Mouse (Mus musculus): ENCODE data around the gene St5. TPM values are rescaled to one million over a fixed set of nuclear protein-coding genes. Genes with fewer than 3 reads are reported as not detected.

St5 gene
- polyA plus RNA-seq, 1 experiment = 47.6 TPM

DNA sequence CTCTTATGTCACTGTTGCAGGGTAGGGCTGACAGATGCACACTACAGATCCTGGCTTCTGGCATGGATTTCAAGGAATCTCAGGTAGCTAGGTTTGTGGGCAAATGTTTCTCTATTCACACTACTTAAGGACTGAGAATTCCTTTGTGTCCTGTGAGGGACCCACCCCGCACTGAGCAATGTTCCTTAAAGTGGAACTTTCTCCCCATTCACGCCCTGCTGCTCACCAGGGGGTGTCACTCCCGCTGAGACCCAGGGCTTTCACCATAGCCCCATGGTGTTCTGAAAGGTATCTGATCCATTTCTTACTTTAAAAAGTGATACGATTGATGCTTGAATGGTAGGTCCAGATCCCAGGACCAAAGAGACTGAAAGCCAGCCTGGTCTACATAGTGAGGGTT, 684 bp downstream of the St5 start:
- TF ChIP-seq CTCF (conservative IDR thresholded peaks at IDR 0.05; ENCODE audit: insufficient read depth, insufficient read length, low read depth, low read length) (no peak), POLR2A (IDR thresholded peaks at IDR 0.05; ENCODE audit: low read depth, low read length) (no peak)
- H3K27me3 ChIP-seq (replicated peaks; ENCODE audit: control insufficient read depth, insufficient read depth, low read length) = no peaks in the 10 kb centered on the region
- no peak overlapping the region for H3K27ac ChIP-seq (ENCODE audit: insufficient read depth, low read depth, low read length)
- 61% methylated on average over 4 of the region's 4 CpGs for WGBS
- H3K4me1 ChIP-seq (ENCODE audit: control insufficient read depth, insufficient read depth, low read length) = peaks cover 9% of the 10 kb centered on the region; the same call in 1 of the 2 replicates
- no peak for DNase-seq
- H3K36me3 ChIP-seq (ENCODE audit: control insufficient read depth, insufficient read depth, low read length) = no peaks in the 10 kb centered on the region
- no peak overlapping the region; the same call in 1 of the 2 replicates for H3K4me3 ChIP-seq (ENCODE audit: insufficient read depth, low read depth, low read length)

- Histone ChIP-seq H3K4me1 (ENCODE audit: control insufficient read depth, insufficient read depth, low read length) (peaks cover 9% of the 10 kb centered on the region; the same call in 1 of the 2 replicates), H3K36me3 (ENCODE audit: control insufficient read depth, insufficient read depth, low read length) (no peaks in the 10 kb centered on the region), H3K27me3 (replicated peaks; ENCODE audit: control insufficient read depth, insufficient read depth, low read length) (no peaks in the 10 kb centered on the region), H3K4me3 (ENCODE audit: insufficient read depth, low read depth, low read length) (no peak overlapping the region), H3K27ac (ENCODE audit: insufficient read depth, low read depth, low read length) (no peak overlapping the region)
- no peak for DNase-seq
- 0 out of 2 replicates have a peak, but pooled peaks have one; percentile 6 for TF ChIP-seq CTCF (conservative IDR thresholded peaks at IDR 0.05; ENCODE audit: insufficient read depth, insufficient read length, low read depth, low read length)
- no peak for TF ChIP-seq POLR2A (IDR thresholded peaks at IDR 0.05; ENCODE audit: low read depth, low read length)
Observed at GRCm38 (mm10) chr7:109700213-109700612, 3.2 kb downstream of the St5 start.

- WGBS = 95% methylated on average over 10 of the region's 10 CpGs
- DNase-seq = no peak
- TF ChIP-seq CTCF (conservative IDR thresholded peaks at IDR 0.05; ENCODE audit: insufficient read depth, insufficient read length, low read depth, low read length) (no peak), POLR2A (IDR thresholded peaks at IDR 0.05; ENCODE audit: low read depth, low read length) (no peak)
- Histone ChIP-seq H3K36me3 (ENCODE audit: control insufficient read depth, insufficient read depth, low read length) (no peaks in the 10 kb centered on the region), H3K4me1 (ENCODE audit: control insufficient read depth, insufficient read depth, low read length) (no peaks in the 10 kb centered on the region), H3K27me3 (replicated peaks; ENCODE audit: control insufficient read depth, insufficient read depth, low read length) (no peaks in the 10 kb centered on the region), H3K4me3 (ENCODE audit: insufficient read depth, low read depth, low read length) (no peak overlapping the region), H3K27ac (ENCODE audit: insufficient read depth, low read depth, low read length) (no peak overlapping the region)
Observed at GRCm38 (mm10) chr7:109695339-109695726, 8.1 kb downstream of the St5 start.

DNA sequence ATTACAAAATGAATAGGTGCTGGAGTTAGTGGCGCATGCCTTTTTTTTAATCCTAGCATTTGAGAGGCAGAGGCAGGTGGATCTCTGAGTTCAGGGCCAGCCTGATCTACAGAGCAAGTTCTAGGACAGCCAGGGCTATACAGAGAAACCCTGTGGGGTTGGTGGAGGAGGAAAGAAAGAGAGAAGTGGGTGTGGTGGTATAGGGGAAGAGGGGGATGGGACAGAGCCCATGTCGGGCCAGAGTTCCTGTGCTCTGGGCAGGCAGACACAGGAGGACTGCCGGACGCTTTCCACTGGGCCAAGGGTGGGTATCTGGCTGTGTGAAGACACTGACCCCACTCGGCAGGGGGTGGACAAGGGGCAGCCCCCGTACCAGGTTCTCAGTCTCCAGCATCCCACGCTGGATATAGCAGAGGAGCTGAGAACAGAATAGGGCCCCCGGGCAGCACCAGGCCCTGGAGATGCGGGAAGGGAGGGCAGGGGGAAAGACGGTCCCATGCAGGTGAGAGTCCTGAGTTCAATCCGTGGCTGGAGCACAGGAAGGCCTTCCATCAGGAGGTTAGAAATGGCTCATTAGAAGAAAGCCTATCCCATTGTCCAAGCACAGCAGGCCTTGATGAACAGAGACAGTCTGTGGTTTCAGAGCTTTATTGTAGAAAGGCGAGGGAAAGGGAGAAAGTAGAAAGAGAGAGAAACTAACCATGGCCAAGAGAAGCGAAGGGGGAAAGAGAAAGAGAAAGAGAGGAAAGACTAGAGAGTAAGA, 8.6 kb downstream of the St5 start:
- no peaks in the 10 kb centered on the region for H3K36me3 ChIP-seq (ENCODE audit: control insufficient read depth, insufficient read depth, low read length)
- no peaks in the 10 kb centered on the region for H3K27me3 ChIP-seq (replicated peaks; ENCODE audit: control insufficient read depth, insufficient read depth, low read length)
- WGBS = 89% methylated on average over 13 of the region's 13 CpGs
- H3K4me3 ChIP-seq (ENCODE audit: insufficient read depth, low read depth, low read length) = no peak overlapping the region
- TF ChIP-seq CTCF (conservative IDR thresholded peaks at IDR 0.05; ENCODE audit: insufficient read depth, insufficient read length, low read depth, low read length) (no peak), POLR2A (IDR thresholded peaks at IDR 0.05; ENCODE audit: low read depth, low read length) (no peak)
- DNase-seq = no peak
- H3K4me1 ChIP-seq (ENCODE audit: control insufficient read depth, insufficient read depth, low read length) = no peaks in the 10 kb centered on the region
- H3K27ac ChIP-seq (ENCODE audit: insufficient read depth, low read depth, low read length) = no peak overlapping the region

DNA sequence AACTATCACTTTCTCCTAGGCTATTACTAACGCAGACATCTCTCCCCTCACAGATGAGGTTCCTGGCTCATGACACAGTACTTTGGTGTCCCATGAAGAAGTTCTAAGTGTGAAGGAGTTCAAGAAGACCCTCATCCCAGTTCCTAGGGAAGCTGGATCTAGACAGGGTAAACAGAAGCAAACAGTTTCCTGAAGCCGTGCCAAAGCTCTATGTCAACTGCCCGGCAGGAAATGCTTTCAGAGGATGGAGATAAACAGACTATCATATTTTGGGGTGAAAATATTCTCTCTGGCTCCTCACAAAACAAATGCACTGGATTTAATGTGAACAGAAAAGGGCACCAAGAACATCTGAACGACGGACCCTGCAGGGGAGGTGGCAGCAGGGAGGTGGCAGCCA, 12.4 kb downstream of the St5 start:
- H3K27me3 ChIP-seq (replicated peaks; ENCODE audit: control insufficient read depth, insufficient read depth, low read length) = no peaks in the 10 kb centered on the region
- H3K4me1 ChIP-seq (ENCODE audit: control insufficient read depth, insufficient read depth, low read length) = no peaks in the 10 kb centered on the region
- TF ChIP-seq POLR2A (IDR thresholded peaks at IDR 0.05; ENCODE audit: low read depth, low read length) (no peak), CTCF (conservative IDR thresholded peaks at IDR 0.05; ENCODE audit: insufficient read depth, insufficient read length, low read depth, low read length) (no peak)
- peak; percentile 64 for DNase-seq
- no peak overlapping the region for H3K4me3 ChIP-seq (ENCODE audit: insufficient read depth, low read depth, low read length)
- 69% methylated on average over 5 of the region's 5 CpGs for WGBS
- H3K36me3 ChIP-seq (ENCODE audit: control insufficient read depth, insufficient read depth, low read length) = no peaks in the 10 kb centered on the region
- H3K27ac ChIP-seq (ENCODE audit: insufficient read depth, low read depth, low read length) = peak overlapping the region; percentile 86; the same call in 1 of the 2 replicates

GRCm38 (mm10) chr7:109690101-109690500, 13.3 kb downstream of the St5 start:
- 94% methylated on average over 3 of the region's 3 CpGs for WGBS
- H3K4me3 ChIP-seq (ENCODE audit: insufficient read depth, low read depth, low read length) = no peak overlapping the region
- DNase-seq = no peak
- TF ChIP-seq POLR2A (IDR thresholded peaks at IDR 0.05; ENCODE audit: low read depth, low read length) (no peak), CTCF (conservative IDR thresholded peaks at IDR 0.05; ENCODE audit: insufficient read depth, insufficient read length, low read depth, low read length) (no peak)
- H3K27ac ChIP-seq (ENCODE audit: insufficient read depth, low read depth, low read length) = no peak overlapping the region
- H3K27me3 ChIP-seq (replicated peaks; ENCODE audit: control insufficient read depth, insufficient read depth, low read length) = no peaks in the 10 kb centered on the region
- no peaks in the 10 kb centered on the region for H3K4me1 ChIP-seq (ENCODE audit: control insufficient read depth, insufficient read depth, low read length)
- no peaks in the 10 kb centered on the region for H3K36me3 ChIP-seq (ENCODE audit: control insufficient read depth, insufficient read depth, low read length)

- no peak overlapping the region for H3K4me3 ChIP-seq (ENCODE audit: insufficient read depth, low read depth, low read length)
- H3K27me3 ChIP-seq (replicated peaks; ENCODE audit: control insufficient read depth, insufficient read depth, low read length) = no peaks in the 10 kb centered on the region
- 50% methylated on average over 9 of the region's 9 CpGs for WGBS
- TF ChIP-seq POLR2A (IDR thresholded peaks at IDR 0.05; ENCODE audit: low read depth, low read length) (no peak), CTCF (conservative IDR thresholded peaks at IDR 0.05; ENCODE audit: insufficient read depth, insufficient read length, low read depth, low read length) (no peak)
- no peaks in the 10 kb centered on the region for H3K36me3 ChIP-seq (ENCODE audit: control insufficient read depth, insufficient read depth, low read length)
- no peak overlapping the region for H3K27ac ChIP-seq (ENCODE audit: insufficient read depth, low read depth, low read length)
- H3K4me1 ChIP-seq (ENCODE audit: control insufficient read depth, insufficient read depth, low read length) = no peaks in the 10 kb centered on the region
- DNase-seq = no peak
Observed at GRCm38 (mm10) chr7:109686585-109687128, 16.7 kb downstream of the St5 start.

Data from kidney, adult 2 months (tissue).